Mouse (Mus musculus) lung, postnatal 36 days (tissue): ENCODE results near the gene Cdk10.
"Not testable (repeated sequence)": the region's sequence is repeated elsewhere in the genome, so short reads cannot be mapped to it uniquely, and the experiment has no call there.

Source experiments
- DNase-seq: peaks from one replicate; pipeline ENCODE4 v3.0.0; 2022; ENCODE audit warnings: mixed read lengths

The Cdk10 gene

GRCm38 (mm10) chr8:123233760-123234159, 9.1 kb downstream of the Cdk10 start:
- no peak for DNase-seq

- no peak for DNase-seq
These were observed 10.4 kb downstream of the Cdk10 start for GRCm38 (mm10) chr8:123234918-123235519.

GRCm38 (mm10) chr8:123235520-123236497, 11.2 kb downstream of the Cdk10 start, which contains the start of gene Spata2l:
Gene Spata2l (minus strand): TSS chr8:123236233.
- DNase-seq = peak; percentile 92

GRCm38 (mm10) chr8:123239398-123239797, 14.8 kb downstream of the Cdk10 start:
- DNase-seq = no peak

GRCm38 (mm10) chr8:123242107-123242923, 17.7 kb downstream of the Cdk10 start:
- no peak for DNase-seq

GRCm38 (mm10) chr8:123243053-123243452, 18.4 kb downstream of the Cdk10 start:
- no peak for DNase-seq

- DNase-seq = no peak
These were observed 19.7 kb downstream of the Cdk10 start for GRCm38 (mm10) chr8:123244382-123244781.

GRCm38 (mm10) chr8:123245543-123245942, 20.9 kb downstream of the Cdk10 start:
- DNase-seq = no peak

- no peak for DNase-seq
These were observed 23.1 kb downstream of the Cdk10 start for GRCm38 (mm10) chr8:123247748-123248147.

- peak; percentile 18 for DNase-seq
These were observed 24.0 kb downstream of the Cdk10 start for GRCm38 (mm10) chr8:123248596-123248995.

- no peak for DNase-seq
These were observed 26.3 kb downstream of the Cdk10 start for GRCm38 (mm10) chr8:123250940-123251339.

- DNase-seq = no peak
These were observed 28.3 kb downstream of the Cdk10 start for GRCm38 (mm10) chr8:123252925-123253324.

- peak; percentile 39 for DNase-seq
These were observed 28.9 kb downstream of the Cdk10 start for GRCm38 (mm10) chr8:123253451-123254098.

GRCm38 (mm10) chr8:123254099-123254885, 29.6 kb downstream of the Cdk10 start, which contains the start of the genes Zfp276 and Vps9d1:
Gene Zfp276 (plus strand): TSS chr8:123254195.
Gene Vps9d1 (minus strand): TSS chr8:123254348.
- peak; percentile 85 for DNase-seq

- DNase-seq = no peak
These were observed 30.5 kb downstream of the Cdk10 start for GRCm38 (mm10) chr8:123255170-123255569.

GRCm38 (mm10) chr8:123257114-123257513, 32.5 kb downstream of the Cdk10 start:
- DNase-seq = no peak

GRCm38 (mm10) chr8:123257593-123257992, 33.0 kb downstream of the Cdk10 start:
- not testable (repeated sequence) for DNase-seq

GRCm38 (mm10) chr8:123267926-123268656, 43.4 kb downstream of the Cdk10 start:
- no peak for DNase-seq

GRCm38 (mm10) chr8:123271147-123271546, 46.5 kb downstream of the Cdk10 start:
- no peak for DNase-seq

- DNase-seq = no peak
These were observed 47.3 kb downstream of the Cdk10 start for GRCm38 (mm10) chr8:123271901-123272300.

- no peak for DNase-seq
These were observed 49.8 kb downstream of the Cdk10 start for GRCm38 (mm10) chr8:123274447-123274846.
